Mouse (Mus musculus) frontal cortex, adult (tissue): Measurements from ENCODE around the gene S100pbp.
A peak's percentile ranks its signal among the peaks of the same experiment; 100 is the strongest.

ENCODE experiments used
- ATAC-seq: cut with Nextera tagmentation; 2 replicates; pipeline ENCODE4 v1.9.2; 2017; ENCODE audit warnings: mild to moderate bottlenecking, moderate library complexity, mixed read lengths; ENCODE audit not compliant: low TSS enrichment

S100pbp gene

DNA sequence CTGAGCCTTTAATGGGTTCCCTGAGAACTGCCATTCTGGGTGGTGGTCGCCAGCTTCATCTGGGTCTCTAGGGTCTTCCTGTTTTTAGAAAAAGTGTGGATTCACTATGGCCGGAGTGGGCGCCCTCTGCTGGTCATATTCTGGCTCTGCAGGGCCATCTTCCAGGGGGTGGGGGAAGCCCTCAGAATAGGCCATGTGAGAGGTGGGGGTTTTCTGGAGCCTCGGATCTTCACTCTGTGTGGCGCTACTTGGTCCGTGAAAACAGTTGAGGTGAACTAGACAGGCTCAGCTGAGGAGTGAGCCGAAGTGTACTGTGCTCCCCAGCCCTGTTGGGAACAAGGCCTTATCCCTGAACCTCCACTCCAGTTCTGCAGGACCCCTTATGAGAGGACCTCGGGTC, 59.4 kb downstream of the S100pbp start:
- no peak for ATAC-seq

- ATAC-seq: no peak
Measured at GRCm38 (mm10) chr4:129129387-129129786, 60.1 kb downstream of the S100pbp start.

DNA sequence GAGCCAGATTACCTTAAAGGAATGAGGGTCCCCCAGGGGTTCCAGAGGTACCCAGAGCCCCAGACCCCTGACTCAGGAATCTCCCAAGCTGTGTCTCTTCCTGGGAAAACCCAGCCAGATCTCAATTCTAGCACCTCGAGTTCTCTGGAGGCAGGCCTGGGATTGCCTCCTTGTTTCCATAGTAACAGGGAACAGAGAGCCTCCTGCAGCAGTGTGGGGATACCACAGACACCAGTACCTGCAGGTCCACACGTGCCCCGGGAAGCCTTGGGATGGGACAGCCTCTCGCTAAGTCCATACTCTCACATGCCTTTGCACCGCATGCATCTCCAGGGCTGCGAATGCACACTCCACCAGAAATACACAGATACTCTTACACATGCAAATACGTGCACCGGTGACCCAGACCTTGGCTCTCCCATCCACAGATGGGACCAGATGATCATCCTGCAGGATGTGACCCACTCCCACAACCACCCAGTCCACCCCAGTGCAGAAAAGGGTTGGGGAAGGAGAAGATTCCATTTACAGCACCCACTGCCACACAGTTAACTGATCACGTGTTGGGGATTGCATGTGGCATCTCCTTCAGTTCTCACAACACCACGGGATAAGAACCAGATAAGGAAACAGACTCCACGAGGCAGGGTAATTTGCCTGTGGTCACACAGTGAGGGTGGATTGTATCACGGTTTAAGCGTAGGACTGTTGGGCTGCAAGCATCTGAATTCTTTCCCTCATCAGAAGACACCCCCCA, 60.8 kb downstream of the S100pbp start:
- peak; percentile 80 for ATAC-seq

DNA sequence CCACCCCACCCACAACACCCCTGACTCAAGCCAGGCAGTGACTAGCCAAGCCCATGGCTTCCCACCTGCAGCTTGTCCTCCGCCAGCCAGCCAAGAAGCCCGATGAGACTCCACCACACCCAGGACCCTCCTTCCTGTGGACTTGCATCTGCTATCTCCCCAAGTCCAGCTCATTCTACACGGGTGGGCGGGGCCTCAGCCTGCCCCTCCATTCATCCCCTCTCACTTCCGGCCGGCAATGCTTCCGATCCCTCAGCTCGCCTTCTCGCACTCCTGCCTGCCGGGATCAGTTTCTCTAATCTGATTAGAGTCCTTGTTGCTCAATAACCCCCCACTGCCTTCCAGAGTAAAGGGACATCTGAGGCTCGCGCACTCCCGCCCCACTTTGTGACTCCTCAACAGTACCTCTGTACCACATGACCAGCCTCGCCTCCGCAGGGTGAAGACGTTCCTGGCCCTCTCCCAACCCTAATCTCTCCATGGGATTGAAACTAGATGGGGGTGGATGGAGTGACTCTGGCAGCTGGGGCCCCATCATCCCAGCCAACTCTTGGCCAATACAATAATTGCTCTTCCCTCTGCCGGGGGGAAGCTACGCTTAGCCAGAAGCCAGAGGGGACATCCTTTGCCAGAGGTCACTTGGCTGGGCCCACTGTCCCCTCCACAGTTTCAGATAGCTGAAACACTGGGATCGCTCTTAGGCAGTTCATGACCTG, 63.6 kb downstream of the S100pbp start:
- no peak for ATAC-seq

DNA sequence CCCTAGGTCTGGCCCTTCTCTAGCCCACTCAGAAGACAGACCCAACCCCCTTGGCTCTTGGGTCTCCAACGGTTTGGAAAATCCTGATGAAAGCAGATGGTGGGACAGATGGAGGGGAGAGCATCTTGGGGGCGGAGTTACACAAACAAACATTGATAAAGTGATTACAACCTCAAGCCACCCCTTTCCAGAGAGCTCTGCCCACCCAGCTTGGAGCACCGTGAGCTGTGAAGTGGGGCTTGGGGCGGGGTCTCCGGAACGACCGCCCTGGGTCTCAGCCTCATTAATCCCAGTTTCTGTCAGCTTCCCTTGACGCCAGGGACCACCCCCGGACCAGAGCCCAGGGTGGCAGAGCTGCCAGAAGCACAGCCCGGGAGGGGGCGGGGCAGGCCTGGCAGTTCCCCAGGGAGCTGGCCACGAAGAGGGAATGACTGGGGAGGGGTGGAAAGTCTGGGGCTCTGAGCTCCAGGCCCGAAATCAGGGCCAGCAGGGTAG, 64.8 kb downstream of the S100pbp start:
- no peak for ATAC-seq

DNA sequence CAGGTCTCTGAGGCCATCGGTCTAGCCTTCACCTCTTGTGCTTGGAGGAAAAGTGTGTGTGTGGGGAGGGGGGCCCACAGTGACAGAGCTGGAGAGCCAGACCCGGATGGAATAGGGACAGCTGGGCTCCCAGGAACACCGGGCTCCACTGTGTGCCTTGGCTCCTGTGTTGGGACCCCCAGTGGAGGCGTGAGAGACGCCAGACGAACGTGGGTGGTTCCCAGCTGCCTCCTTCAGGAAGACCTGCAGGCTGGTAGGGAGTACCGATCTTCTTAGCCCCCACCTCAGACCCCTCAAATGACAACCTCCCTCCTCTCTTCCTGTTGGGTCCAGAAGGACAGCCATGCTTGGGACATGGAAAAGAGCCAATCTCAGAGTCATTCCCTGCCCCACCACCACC, 66.8 kb downstream of the S100pbp start:
- no peak for ATAC-seq

GRCm38 (mm10) chr4:129122107-129122506, 67.4 kb downstream of the S100pbp start:
- ATAC-seq: no peak

GRCm38 (mm10) chr4:129121569-129122086, 67.9 kb downstream of the S100pbp start, which contains the start of gene Hpca:
Hpca (minus strand) TSS chr4:129122036.
- ATAC-seq: no peak

DNA sequence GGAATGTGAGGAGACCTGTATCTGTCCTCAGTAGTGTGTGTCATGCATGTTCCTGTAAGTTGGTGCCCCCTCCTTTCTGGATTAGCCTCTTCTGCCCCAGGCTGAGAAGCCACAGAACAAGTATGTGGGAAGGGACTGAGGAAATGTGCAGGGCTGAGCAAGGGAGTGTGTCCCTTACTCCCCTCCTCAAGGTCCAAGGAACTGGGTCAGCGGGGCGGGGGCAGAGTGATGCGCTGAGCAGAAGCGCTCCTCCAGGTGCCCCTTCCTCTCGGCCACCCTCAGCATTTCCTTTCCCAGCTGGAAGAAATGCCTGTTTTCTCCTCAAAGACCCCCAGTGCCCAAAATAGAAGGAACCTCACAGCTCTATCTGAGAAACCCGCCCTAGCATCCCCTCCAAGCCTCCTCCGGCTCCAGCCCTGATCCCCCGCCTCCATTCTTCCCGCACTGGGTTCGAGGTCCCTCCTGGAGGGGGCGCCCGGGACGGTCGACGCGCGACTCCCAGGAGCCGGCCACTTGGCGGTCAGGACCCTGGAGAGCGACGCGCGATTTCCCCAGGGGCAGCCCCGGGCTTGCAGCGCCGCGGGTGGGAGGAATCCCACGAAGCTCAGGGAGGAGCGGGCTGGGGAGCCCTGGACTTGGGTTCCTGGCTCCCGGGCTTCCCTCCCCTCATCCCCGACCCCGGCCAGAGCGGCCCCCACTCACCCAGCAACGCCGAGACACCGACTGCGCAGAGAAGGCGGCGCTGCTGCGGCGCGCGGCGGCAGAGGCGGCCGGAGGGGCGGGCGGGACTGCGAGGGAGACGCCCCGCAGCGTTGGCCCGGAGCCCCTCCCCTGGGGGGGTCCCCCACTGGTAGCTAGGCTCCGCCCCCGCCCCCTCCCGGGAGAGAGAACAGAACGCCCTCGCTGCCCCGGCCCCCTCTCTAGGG, 68.7 kb downstream of the S100pbp start:
- 0 out of 2 replicates have a peak, but pooled peaks have one; percentile 17 for ATAC-seq

GRCm38 (mm10) chr4:129119708-129120107, 69.8 kb downstream of the S100pbp start:
- ATAC-seq: no peak

DNA sequence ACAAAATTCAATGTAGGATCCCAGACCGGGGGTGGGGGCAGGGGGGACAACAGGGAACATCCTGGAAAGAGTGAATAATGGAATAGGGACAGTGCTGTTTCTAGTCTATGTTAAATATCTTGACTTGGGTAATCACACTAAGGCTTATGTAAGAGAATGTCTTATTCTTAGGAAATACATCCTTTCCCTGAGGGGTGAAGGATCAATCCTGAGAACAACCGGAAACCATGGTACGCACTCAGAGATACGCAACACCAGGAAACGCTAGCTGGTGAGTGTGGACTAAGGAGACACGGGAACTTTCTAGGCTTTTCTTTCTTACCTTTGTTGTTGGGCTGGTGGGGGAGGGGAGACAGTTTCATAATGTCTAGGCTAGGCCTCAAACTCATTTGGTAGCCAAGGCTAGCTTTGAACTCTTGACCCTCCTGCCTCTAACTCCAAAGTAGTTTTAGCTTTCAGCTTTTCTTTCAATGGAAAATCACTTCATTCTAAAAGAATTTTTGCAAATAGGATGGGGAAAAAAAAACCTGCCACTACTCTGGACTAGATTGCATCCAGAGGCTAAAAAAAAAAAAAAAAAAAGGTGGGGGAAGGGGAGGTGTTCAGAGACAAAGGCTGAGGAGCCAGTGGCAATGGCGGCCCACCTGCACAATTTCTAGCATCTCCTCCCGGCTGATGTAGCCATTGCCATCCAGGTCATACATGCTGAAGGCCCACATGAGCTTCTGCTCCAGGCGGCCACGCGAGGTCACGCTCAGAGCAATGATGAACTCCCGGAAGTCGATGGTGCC, 71.6 kb downstream of the S100pbp start:
- ATAC-seq: no peak

DNA sequence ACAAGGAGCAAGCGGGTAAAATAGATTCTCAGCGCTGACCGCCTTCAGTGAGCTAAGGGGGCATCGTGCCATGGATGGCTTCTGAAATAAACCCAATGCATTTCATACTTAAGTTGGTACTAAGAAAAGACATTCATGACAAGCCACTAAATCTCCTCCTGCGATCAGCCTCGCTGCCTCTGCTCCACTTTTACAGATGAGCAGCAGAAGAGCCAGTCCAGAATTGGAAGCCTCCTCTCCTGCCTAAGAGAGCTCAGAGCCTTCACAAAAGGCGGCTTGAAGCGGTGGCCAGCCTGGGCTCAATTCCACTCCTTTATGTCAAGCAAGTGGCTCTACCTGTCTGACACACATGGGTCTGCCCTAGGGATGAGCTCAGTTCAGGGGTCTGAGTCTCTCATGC, 72.8 kb downstream of the S100pbp start:
- peak; percentile 22; the same call in 1 of the 2 replicates for ATAC-seq

DNA sequence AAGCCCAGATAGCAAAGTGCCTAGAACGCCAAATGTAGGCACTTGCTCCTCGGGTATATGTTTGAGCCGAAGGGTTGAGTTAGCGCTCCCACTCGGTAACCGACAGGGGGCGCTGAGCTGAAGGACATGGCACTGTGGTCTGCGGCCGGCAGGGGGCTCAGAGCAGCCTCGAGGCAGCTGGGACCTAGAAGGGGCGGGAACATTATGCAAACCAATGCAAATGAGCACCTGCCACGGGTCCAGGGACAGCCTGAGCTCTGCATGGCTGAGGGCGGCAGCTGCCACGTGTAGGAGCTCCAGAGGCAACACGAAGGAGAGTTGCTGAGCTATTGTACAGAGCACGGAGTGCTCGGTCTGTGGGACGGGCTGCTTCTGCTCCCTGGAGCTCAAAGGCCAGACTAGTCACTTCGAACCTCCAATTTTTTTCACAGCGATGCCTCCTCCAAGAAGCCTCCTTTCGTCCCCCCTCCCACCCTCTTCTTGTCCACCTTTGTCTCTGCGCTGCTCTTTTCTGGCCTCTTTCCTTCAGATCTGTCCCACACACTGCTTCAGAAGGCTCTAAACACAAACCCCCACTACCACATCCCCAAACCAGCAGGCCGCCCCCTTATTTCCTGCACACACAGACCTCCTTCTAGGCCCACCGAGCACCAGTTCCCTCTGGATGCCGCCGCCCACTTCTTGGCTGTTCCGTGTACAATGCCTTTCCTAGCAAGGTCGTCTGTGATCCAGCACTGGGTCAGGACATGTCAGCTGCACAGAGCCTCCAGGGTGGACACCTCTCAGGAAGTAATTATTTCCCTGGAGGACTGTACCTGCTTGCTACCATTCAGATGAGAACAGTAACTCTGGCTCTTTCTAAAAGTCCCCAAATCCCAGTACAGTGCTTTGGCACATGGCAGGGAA, 76.2 kb downstream of the S100pbp start:
- peak; percentile 80 for ATAC-seq

DNA sequence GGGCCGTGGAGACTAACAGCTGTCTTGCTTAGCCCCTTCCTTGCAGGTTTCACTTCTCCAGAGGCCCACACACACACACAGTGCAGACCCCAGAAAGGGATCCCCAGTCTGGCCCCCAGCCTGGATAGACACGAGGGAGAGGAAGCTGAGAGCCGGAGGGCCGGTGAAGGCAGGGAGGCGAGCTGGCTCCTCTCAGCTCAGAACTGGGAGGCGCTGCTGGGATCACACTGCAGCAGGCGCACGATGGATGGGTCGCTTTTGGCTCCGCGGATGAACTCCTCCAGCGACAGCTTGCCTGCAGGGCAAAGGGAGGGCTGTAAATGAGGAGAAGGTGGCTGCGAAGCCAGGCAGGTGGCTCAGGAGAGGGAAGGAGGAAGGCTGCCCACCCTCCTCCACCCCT, 77.3 kb downstream of the S100pbp start:
- ATAC-seq: no peak

GRCm38 (mm10) chr4:129111350-129111749, 78.2 kb downstream of the S100pbp start:
- ATAC-seq: no peak

DNA sequence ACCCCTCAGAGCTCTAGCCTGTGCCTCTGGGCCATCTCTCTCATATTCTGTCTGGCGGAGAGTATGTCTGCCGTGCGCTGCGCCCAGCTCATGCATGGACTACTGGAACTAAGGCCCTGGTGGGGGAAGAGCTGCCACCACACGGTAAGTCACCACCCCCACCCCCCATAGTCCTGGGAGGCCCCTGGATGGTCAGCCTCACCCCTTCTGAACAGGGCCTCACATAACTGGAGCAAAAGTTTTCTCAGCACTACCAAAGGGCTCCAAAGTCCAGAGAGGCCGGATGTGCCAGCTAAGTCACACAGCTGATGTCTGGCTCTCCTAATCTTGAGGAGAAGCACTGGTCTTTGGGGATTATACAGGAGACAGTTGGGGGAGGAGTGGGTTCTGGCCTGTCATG, 78.7 kb downstream of the S100pbp start:
- ATAC-seq: no peak

DNA sequence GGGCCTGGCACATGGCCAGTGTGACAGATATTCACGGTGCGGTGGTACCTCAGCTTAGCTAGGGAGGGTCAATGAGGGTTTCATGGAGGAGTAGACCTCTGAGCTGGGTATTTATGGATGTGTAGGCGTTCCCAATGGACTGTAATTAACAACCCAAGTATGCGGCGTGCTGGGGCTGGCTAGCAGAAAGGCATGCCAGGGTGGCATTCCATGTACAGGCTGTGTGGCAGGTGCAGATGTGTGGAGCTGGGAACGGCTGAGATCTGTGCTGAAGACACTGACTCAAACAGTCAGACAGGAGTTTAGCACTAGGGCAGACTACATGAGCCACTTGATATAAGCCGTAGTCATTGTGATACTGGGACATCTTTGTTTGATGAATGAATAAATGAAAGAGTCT, 80.9 kb downstream of the S100pbp start:
- no peak for ATAC-seq

DNA sequence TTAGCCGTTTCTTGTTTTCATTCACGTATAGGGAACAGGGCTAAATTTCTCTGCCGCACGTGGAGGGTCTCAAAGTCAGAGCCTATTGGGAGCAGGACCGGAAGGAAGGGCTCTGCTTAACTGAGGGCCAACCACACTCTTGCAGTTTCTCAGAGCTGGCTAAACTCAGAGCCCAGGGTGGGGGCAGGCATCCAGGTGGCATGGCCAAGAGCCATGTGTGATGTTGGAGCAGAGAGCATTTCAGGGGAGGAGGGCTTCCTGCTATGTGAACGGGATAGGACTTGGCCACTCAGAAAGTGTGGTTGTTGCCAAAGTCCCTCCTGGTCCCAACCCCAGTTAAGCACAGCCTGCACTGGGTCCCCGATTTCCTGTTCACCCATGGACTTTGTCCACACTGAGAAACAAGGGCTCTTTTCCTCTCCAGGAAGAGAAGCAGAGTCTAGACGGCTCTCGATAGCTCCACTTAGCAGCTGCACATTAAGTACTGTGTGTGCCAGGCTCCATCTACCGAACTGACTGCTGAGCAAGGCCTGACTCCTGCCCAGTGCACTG, 82.1 kb downstream of the S100pbp start:
- no peak for ATAC-seq

DNA sequence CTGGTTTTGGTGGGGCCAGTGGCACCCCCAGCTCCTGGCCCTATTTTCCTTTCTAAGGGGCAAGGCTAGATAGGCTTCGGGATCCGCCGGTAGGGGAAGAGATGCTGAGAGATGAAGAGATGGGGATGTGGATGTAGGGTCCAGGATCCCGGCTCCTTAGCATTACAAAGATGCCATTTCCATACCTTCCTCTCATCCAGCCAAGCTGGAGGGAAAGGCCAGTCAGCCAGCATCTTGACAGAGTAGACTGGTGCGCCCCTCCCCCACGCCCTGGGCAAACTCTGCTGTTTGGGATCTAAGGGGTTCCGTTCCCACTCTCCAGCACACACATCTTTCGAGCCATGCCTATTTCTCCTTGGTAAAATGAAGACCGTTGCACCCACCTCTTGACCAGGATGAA, 83.5 kb downstream of the S100pbp start:
- ATAC-seq: no peak

GRCm38 (mm10) chr4:129105356-129105755, 84.2 kb downstream of the S100pbp start, which contains the start of gene Tmem54:
Tmem54 (plus strand) TSS chr4:129105548.
- no peak for ATAC-seq
